Mouse (Mus musculus): ENCODE measurements around the gene Polr3g. TPM values are rescaled to one million over a fixed set of nuclear protein-coding genes. Genes with fewer than 3 reads are reported as not detected.
"Not testable (repeated sequence)": the region's sequence is repeated elsewhere in the genome, so short reads cannot be mapped to it uniquely, and the experiment has no call there.

Polr3g gene
- polyA plus RNA-seq, 1 experiment from 2014 or later: 5.1 TPM

GRCm38 (mm10) chr13:81628631-81629190, 82.1 kb downstream of the Polr3g start:
- H3K4me2 ChIP-seq (replicated peaks; ENCODE audit: low read depth, low read length): no peak overlapping the region
- ATAC-seq (no peak), DNase-seq (ENCODE audit: low spot score) (no peak)
- no peaks in the 10 kb centered on the region for H3K4me1 ChIP-seq (ENCODE audit: insufficient read depth, low read depth, low read length)
- no peak overlapping the region for H3K9ac ChIP-seq (replicated peaks; ENCODE audit: low read depth)
- no peaks in the 10 kb centered on the region for H3K9me3 ChIP-seq (ENCODE audit: low read length)
- TF ChIP-seq EP300 (IDR thresholded peaks at IDR 0.05): no peak
- no peak for TF ChIP-seq CTCF (IDR thresholded peaks at IDR 0.05)
- H3K4me3 ChIP-seq (ENCODE audit: low read depth, low read length): no peak overlapping the region
- no peak overlapping the region for H3K27ac ChIP-seq (ENCODE audit: low read length)
- 49% methylated on average over 2 of the region's 2 CpGs for WGBS
- no peaks in the 10 kb centered on the region for H3K36me3 ChIP-seq (ENCODE audit: insufficient read depth, low read length)
- H3K27me3 ChIP-seq (replicated peaks; ENCODE audit: insufficient read depth, low read length): peaks cover 4% of the 10 kb centered on the region; the same call in 1 of the 2 replicates

GRCm38 (mm10) chr13:81627861-81628260, 83.0 kb downstream of the Polr3g start:
- H3K36me3 ChIP-seq (ENCODE audit: insufficient read depth, low read length); H3K4me2 ChIP-seq (replicated peaks; ENCODE audit: low read depth, low read length); H3K27ac ChIP-seq (ENCODE audit: low read length); H3K27me3 ChIP-seq (replicated peaks; ENCODE audit: insufficient read depth, low read length); H3K9ac ChIP-seq (replicated peaks; ENCODE audit: low read depth); H3K4me1 ChIP-seq (ENCODE audit: insufficient read depth, low read depth, low read length); ATAC-seq; DNase-seq (ENCODE audit: low spot score); H3K4me3 ChIP-seq (ENCODE audit: low read depth, low read length); H3K9me3 ChIP-seq (ENCODE audit: low read length): not testable (repeated sequence)
- 74% methylated on average over 1 of the region's 1 CpGs for WGBS

Other genes with a start within 250 kb of the Polr3g start
- 2.0 and 2.2 TPM in 2 replicates for gene Adgrv1, start 77.9 kb downstream of the Polr3g start, polyA plus RNA-seq (2015; fragmentation: Nextera tagmentation; extraction: Ambion mirVana)
- 19.3 and 20.0 TPM in 2 replicates for gene Lysmd3, start 53.4 kb downstream of the Polr3g start, polyA plus RNA-seq (2015; fragmentation: Nextera tagmentation; extraction: Ambion mirVana)
- gene Mblac2, start 328 bp upstream of the Polr3g start, polyA plus RNA-seq (2015; fragmentation: Nextera tagmentation; extraction: Ambion mirVana): 5.6 and 6.5 TPM in 2 replicates
- gene Cetn3, start 72.1 kb upstream of the Polr3g start, polyA plus RNA-seq (2015; fragmentation: Nextera tagmentation; extraction: Ambion mirVana): 184 and 185 TPM in 2 replicates

All from lung, postnatal 0 days (tissue).